Mouse (Mus musculus): Measurements from ENCODE around the gene Gm20388.

Gene Gm20388

DNA sequence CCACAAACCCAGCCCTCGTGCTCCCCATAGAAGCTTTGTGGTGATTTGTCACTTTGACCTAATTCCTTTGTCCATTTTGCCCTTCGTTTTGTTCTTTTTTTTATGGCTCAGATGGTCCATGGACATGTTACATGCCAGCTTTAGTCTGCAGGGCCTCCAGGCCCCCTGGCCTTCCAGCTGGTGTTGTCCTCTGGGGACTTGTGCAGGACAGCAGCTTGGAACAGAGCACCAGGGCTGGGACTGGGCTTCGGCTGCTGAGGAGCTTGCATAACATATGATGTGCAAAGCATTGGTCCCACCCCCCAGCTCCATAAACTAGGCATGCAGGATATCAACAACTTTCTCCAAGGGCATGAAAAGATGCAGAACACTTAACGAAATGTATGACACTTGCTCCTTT is 3979.2 kb downstream of the Gm20388 start:
- in situ Hi-C loops (cut with MboI, MseI), result loop anchor here (25.0 kb wide), 1 partner anchor 1998 kb away; the partner anchor contains the start of gene Pcnx2

DNA sequence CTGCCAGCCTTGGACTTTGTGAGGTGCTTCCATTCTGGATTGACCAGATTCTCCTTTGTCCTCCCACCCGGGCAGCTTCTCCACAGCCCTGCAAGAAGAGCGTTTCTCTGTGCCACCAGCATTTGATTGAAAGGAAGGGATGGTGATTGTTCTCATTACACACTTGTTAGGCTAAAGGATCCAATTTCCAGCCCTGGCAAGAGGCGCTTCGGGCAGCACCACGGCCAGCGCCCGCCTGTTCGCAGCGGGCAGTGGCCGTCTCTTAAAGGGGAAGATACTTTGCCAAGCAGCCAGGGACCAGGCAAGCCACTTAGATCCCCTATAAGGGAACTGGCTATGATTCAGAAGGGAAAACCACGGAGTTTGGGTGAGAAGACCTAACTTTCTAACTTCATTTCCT is 3980.6 kb downstream of the Gm20388 start:
- in situ Hi-C loops (cut with MboI, MseI), result loop anchor here (25.0 kb wide), 1 partner anchor 1996 kb away; the partner anchor contains the start of gene Pcnx2

DNA sequence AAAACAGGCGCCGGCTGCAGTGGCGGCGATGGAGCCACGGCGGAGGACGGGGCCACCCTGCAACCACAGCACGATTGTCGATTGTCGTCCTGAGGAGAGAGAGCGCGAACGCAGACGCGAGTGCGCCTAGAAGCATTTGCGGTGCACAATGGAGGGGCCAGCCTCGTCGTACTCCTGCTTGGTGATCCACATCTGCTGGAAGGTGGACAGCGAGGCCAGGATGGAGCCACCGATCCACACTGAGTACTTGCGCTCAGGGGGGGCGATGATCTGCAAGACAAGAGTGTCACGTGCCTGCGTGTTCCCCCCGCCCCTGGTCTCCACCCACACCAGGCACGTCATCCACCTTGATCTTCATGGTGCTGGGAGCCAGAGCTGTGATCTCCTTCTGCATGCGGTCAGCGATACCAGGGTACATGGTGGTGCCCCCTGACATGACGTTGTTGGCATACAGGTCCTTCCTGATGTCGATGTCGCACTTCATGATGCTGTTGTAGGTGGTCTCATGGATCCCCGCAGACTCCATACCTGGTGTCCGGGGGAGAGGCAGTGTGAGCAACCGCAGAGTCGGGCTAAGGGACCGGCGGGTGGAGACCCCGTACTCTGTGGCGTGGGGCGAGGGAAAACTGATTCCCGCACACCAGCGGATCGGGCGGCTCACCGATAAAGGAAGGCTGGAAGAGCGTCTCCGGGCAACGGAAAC is 3981.4 kb downstream of the Gm20388 start:
- in situ Hi-C loops (cut with MboI, MseI), result loop anchor here (25.0 kb wide), 1 partner anchor 1995 kb away; the partner anchor contains the start of gene Pcnx2

DNA sequence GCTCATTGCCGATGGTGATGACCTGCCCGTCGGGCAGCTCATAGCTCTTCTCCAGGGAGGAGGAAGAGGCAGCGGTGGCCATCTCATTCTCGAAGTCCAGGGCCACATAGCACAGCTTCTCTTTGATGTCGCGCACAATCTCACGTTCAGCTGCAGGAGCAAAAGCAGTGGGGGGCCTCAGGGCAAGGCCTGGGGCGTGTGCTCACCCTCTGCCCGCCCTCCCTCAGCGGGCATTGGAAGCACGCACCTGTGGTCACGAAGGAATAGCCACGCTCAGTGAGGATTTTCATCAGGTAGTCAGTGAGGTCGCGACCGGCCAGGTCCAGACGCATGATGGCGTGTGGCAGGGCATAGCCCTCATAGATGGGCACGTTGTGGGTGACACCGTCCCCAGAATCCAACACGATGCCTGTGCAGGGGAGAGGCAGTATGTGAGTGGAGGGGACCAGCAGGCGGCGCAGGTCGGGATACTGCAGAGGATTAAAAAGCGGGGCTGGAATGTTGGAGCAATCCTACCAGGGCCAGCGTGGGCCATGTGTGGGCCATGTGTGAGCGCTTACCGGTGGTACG is 3982.0 kb downstream of the Gm20388 start:
- in situ Hi-C loops (cut with MboI, MseI), result loop anchor here (25.0 kb wide), 1 partner anchor 1995 kb away; the partner anchor contains the start of gene Pcnx2

DNA sequence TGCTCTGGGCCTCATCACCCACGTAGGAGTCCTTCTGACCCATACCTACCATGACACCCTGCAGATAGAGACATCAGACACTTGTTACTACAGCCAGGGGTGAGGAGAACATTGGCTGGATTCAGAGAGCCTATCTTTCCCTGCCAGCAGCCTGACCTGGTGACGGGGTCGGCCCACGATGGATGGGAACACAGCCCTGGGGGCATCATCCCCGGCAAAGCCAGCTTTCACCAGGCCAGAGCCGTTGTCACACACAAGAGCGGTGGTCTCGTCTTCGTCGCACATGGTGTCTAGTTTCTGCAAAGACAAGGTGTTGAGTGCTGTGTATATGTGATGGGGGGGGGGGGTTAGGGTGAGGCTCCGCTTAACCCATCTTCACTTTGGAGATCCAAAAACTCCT is 3982.8 kb downstream of the Gm20388 start:
- in situ Hi-C loops (cut with MboI, MseI), result loop anchor here (25.0 kb wide), 1 partner anchor 1994 kb away; the partner anchor contains the start of gene Pcnx2

DNA sequence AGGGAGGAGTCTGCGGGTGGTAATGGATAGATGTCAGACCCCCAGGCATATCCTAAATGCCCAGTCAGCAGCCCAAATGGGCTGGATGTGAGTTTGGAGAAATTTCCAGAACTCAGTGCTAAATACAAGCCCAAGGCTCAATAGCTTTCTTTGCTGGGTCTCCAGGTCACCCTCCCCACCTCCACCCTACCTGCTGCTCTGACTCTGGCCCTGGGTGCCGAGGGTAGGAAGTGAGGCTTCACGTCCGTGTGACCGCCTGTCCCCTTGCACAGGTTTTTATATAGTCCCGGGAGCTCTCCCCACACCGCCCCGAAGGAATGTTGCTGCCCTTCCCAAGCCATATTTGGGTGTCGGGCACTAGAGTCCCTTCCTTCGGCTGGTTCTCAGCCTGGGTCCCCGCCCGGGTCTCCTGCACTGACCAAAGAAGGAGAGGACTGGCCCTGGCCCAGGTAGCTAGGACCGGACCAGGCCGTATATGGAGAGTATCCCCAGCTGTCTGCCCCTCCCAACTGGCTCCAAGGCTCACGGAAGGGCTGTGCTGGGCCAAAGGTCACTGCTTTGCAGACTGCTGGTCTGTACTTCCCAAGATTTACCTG is 3984.0 kb downstream of the Gm20388 start, which contains the start of gene Acta1:
Gene Acta1 (minus strand): TSS at position 250 of the 596 bp plus-strand sequence.
- in situ Hi-C loops (cut with MboI, MseI), result loop anchor here (25.0 kb wide), 1 partner anchor 1993 kb away; the partner anchor contains the start of gene Pcnx2

DNA sequence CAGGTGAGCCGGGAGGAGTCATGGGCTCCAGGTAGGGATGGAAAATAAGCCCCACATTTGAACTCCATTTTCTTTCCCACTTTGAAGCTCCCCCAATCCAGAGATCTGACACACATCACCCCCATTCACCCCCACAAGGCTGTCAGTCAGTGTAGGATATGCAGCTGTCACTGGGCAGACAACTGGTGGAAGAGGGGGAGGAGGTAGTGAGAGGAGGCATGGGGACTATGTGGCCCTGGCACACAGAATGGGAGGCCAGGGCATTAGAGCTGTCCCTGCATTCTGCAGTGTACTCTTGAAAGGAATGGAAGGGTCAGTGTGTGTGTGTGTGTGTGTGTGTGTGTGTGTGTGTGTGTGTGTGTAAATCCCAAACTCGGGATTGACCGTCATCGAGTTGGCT is 3984.6 kb downstream of the Gm20388 start:
- in situ Hi-C loops (cut with MboI, MseI), result loop anchor here (25.0 kb wide), 1 partner anchor 1992 kb away; the partner anchor contains the start of gene Pcnx2

DNA sequence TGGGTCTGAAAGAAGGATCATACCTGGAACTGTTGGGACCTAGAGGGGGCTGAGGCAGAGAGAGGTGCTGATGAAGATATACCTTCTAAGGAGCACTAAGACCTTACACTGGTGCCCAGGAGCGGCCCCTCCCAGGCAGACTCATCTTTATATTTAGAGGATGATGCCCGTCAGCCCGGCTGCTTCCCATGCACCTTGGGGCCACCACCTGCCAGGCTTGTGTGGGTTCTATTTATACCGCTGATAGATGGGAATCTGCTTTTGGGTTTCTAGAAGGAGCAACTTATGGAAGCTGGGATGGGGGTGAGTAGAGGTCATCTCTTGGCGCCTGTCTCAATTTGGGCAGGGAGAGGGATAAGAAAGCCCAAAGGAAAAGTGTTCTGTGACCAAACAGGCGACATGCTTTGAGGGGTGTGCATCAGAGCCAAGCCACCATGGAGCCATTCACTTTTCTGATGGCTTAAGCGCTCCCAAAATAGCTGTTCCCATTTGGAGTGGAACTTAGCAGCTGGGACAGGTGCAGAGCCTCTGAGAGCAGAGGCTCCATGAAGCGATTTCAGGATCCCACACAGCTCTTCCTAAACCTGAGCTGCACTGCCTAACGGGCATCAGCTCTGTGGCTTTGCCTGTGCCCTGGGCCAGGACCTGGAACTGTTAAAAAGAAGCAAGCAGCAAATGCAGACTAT is 3985.2 kb downstream of the Gm20388 start:
- in situ Hi-C loops (cut with MboI, MseI), result loop anchor here (25.0 kb wide), 1 partner anchor 1991 kb away; the partner anchor contains the start of gene Pcnx2

DNA sequence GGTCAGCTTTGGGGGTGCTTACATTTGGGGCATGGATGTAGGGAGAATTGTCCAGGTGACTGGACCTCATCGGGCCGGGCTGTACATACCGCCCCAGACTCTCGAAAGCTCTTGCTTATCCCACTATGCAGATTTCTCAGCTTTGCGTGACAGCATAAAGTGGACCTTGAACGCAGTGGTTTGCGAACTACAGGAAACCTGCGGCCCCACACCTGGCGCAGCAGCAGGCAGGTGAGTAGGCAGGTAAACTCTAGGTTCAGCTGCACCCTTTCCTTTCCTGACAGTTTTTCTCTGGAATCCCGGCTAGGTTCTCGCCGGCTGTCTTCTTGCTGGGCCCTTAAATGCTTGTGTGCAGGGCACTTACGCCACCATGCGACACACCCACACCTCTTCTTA is 3985.7 kb downstream of the Gm20388 start:
- in situ Hi-C loops (cut with MboI, MseI), result loop anchor here (25.0 kb wide), 1 partner anchor 1991 kb away; the partner anchor contains the start of gene Pcnx2

DNA sequence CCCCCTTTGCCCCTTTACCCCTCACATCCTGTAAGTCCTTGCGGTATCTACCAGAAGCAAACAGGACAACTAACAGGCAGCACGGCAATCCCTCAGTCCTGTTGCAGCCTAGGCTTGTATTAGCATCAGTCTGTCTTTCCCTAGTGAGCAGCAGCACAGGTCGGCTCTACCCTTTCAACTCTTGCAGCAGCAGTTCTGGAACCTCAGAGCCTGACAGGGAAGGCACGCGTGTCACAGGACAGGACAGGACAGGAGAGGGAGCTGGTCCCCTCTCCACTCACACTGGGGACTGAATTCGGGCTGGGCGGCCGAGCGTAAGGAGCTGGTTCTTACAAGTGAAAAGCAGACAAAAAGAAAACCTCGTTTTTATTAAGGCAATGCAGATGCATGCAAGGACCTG is 3986.1 kb downstream of the Gm20388 start:
- in situ Hi-C loops (cut with MboI, MseI), result loop anchor here (25.0 kb wide), 1 partner anchor 1991 kb away; the partner anchor contains the start of gene Pcnx2

DNA sequence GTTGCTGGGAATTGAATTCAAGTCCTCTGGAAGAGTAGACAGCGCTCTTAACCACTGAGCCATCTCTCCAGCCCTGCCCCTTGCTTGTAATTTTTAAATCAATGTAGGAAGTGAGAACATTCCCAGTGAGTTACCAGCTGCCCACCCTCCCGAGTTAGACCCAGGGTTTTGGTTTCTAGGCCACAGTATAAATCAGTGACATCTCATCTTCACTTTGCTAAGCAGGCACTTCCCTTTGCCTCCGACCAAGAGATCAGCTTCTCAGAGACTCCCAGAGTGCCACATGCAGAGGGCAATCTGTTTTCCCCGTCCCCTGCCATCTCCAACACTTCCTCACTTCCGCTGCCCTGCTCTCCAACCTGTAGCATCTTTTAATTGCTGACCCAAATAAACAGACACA is 3987.9 kb downstream of the Gm20388 start:
- in situ Hi-C loops (cut with MboI, MseI), result loop anchor here (25.0 kb wide), 1 partner anchor 1989 kb away; the partner anchor contains the start of gene Pcnx2

DNA sequence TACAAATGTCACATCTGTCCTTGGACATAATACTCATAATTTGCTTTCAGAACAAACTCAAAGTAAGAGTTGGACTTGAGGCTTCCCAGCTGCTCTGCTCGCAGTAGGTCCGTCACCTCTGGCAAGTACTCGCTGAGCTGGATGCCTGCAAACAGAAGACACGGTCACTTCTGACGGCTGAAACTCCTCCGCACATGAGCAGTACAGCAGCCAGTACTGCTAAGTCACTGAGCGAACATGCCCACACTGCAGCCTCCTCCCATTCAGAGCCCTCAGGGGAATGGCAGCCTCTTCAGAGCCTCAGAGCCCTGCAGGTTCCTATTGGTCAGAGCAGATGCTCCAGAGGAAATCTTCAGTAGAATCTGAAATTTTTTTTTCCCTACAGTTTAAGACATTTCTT is 3988.7 kb downstream of the Gm20388 start:
- in situ Hi-C loops (cut with MboI, MseI), result loop anchor here (25.0 kb wide), 1 partner anchor 1988 kb away; the partner anchor contains the start of gene Pcnx2

DNA sequence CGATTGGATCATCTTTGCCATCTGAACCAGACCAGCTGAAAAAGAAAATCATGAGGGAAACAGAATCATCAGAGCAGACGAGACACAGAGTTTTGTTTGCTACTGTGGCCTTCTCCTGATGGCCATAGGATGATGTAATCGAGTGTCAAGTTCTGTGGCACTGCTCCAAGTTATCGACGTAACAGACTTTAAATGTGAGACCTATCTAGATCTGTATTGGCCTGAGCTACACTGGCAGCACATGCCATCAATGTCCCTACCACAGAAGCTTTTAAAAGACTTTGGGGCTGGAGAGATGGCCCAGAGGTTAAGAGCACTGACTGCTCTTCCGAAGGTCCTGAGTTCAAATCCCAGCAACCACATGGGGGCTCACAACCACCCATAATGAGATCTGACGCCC is 3992.0 kb downstream of the Gm20388 start:
- in situ Hi-C loops (cut with MboI, MseI), result no loop called here

DNA sequence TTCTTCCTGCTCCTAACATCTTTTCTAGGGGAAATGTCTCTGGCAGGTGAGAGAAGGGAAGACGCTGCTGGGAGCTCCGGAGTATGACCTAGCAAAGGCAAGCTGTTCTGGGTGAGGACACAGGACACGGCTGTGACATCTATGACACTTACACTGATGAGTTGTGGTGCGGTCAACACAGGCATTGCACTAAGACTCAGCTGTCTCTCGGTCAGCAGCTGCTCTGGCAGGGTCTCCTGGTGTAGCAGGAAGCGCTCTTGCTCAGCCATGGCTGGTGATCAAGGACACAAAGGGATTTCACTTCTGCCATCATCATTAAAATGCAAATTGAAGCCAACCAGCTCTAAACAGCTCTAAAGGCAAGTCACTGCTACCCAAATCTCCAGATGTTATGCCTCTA is 3997.0 kb downstream of the Gm20388 start:
- in situ Hi-C loops (cut with MboI, MseI), result no loop called here

DNA sequence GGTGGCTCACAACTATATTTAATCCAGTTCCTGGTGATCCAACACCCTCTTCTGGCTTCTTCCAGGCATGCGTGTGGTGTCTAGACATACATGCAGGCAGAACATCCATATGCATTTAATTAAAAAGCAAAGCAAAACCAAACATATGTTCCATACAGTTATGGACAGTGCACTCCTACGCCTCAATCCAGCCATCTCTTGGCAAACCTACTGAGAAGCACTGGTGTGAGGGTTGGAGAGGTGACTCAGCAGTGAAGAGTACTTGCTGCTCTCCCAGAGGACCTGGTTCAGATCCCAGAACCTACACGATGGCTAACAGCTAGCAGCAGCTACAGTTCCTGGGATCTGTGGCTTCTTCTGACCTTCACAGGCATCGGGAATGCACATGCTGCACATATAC is 4001.6 kb downstream of the Gm20388 start:
- in situ Hi-C loops (cut with MboI, MseI), result no loop called here

DNA sequence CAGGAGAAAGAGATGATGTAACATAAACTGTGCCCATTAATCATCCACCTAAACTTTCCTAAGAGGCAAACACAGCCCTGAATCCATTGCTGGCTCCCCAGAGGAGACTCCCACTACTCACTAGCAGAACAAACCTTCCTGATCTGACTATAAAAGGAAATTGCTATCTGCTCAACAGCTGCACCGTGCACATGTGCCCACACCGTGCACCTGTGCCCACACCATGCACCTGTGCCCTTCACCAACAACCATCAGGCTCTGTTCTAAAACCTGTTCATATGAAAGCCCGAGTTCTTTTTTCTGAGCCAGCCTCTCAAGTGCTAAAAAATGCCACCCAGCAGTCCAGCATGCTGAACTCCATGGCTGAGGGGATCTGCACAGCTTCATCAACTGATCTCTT is 4004.0 kb downstream of the Gm20388 start:
- in situ Hi-C loops (cut with MboI, MseI), result no loop called here

DNA sequence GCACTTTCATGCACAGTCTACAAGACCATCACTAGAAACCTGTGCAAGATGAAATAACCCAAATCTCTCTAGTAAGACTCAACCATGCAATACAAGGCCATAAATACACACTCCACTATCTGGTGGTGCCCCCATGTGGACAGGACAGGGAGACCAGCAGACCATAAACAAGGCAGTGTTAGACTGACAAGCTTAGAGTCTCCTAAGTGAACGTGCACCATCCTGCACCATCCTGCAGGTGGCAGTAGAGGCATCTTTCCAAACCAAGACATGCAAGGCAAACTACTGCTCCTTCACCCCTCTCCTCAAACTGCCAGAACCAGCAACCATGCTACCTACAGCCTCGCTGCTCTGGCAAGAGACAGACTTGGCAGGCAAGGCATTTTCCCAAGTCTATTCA is 4014.1 kb downstream of the Gm20388 start:
- in situ Hi-C loops (cut with MboI, MseI), result loop anchor here (5.0 kb wide), 1 partner anchor 428 kb away; no protein-coding TSS in a partner anchor

DNA sequence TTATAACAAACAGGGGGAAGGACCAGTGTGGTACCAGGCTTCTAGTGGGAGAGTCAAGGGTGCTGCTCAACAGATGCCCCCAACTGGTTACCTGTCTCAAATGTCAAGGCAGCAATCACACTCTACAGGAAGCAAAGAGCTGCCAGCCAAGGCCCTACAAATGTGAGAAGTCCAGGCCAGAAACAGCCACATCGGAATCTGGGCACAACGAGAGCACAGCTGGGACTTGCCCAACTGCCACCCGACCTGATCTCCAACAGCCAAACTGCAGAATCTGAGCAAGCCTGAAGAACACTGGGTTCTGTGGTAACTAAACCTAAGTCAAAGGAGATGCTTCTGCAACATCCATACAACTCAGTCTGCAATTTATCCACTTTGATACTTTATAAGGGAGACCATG is 4015.0 kb downstream of the Gm20388 start:
- in situ Hi-C loops (cut with MboI, MseI), result loop anchor here (5.0 kb wide), 1 partner anchor 427 kb away; no protein-coding TSS in a partner anchor

DNA sequence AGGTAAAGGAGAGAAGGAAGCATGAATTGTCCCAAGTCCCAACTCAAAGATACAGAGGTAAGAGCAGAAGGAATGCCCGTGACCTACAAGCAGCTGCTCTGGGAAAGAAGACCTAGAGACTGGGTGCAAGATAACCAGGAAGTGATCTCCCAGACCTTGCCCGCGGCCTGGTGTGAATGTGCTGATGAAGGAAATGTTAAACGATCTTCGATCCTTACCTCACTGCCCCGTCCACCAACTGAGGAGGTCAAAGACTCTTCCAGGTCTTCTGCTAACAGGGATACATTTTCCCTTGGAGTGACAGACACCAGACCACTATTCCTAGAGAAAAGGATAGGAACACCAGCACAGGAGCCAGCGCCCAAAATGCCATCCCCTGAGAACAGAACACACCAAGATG is 4018.4 kb downstream of the Gm20388 start:
- in situ Hi-C loops (cut with MboI, MseI), result loop anchor here (5.0 kb wide), 1 partner anchor 423 kb away; no protein-coding TSS in a partner anchor

DNA sequence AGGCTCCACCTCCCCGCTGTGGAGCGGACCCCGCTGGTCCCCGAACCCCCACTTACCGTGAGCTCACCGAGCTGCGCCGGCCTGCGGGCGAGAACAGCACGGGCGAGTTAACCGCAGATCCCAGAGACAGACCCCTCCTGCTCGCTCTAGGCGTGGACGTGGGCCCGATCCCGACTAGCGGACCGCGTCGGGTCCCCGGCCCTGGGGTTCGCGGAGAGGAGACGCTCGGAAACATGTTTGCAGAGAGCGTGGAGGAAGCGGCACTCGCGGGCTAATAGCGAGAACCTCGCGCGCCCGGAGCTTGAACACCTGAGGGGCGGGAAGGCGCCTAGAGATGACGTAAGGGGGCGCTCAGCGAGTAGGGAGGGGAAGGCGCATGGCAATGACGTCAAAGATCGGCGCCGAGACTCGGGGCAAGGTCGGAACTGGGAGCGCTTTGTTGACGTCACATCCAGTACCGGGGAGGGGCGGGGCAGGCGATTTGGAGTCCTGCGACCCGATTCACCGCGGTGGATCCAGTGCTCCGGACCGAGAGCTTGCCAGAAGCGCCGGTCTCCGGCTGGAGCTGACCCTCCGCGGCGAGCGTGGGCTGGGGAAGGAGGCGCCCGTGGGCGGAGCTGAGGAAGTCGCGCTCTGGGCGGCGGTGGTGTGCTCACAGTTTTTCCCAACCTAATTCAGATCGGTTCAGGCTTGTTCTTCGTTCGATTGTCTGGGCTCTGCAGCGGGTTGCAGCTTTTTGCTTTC is 4038.5 kb downstream of the Gm20388 start, which contains the start of gene Nup133:
Gene Nup133 (minus strand): TSS at position 324 of the 744 bp plus-strand sequence.
- in situ Hi-C loops (cut with MboI, MseI), result no loop called here

DNA sequence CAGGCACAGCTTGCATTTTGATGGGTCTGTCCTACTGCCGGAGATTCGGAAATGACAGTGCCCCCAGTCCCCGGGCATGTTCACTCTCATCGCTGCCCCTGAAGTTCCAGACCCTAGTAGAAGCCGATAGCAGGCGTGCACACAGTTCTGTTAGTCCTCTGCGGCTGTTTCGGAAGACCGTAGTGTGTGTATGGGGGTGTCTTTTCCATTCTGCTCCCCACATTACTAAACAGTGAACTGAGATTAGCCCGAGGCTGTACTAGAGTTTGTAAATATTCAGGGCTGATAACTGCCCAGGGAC is 4039.0 kb downstream of the Gm20388 start:
- in situ Hi-C loops (cut with MboI, MseI), result no loop called here

Data from T-helper 1 cell (primary cell).